Mouse (Mus musculus) cerebellum, adult 2 months (tissue): ENCODE data around the gene Slc51a.
A peak's percentile ranks its signal among the peaks of the same experiment; 100 is the strongest.

Source experiments
- CTCF ChIP-seq: fragments of 200-500 bp; IDR thresholded peaks from 2 replicates; pipeline ENCODE4 v1.5.1; 2011; ENCODE audit warnings: low read depth, mild to moderate bottlenecking, control low read depth, low read length, moderate library complexity, borderline replicate concordance; ENCODE audit not compliant: insufficient read depth
- POLR2A ChIP-seq: fragments of 200-500 bp; IDR thresholded peaks from 2 replicates; pipeline ENCODE4 v1.6.1; 2011; ENCODE audit warnings: low read length, control low read depth, borderline replicate concordance; ENCODE audit not compliant: insufficient read depth

DNA sequence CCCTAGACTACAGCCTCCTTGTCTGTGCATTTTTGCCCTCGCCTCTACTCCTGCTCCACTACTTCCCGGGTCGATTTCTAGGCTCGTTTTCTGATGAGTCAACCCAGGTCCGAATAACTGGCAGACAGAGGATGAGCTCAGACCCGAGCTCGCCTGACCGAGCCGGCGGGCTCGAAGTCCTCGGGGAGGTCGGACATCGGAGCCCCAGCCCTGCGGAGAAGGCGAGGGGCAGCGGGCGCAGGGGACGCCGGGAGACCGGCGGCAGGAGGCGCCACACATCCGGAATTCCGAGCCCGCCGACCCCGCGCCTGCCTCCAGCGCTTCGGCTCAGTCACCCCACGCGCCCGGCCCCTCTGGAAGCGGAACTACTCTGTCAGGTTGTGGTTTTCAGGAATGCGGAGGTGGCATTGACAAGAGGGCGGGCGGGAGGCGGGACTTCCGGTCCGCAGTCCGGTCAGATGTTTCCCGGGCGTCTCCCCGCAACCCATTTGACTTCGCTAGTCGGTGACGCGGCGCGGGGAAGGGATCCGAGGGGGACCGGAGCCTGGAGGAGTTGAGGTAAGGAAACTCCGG lies 57.1 kb downstream of the Slc51a start, which contains the start of gene Pcyt1a:
- no peak for TF ChIP-seq CTCF
- TF ChIP-seq POLR2A, result peak; percentile 80
